Mouse (Mus musculus) bone marrow, adult 2 months (tissue): ENCODE measurements around the gene Smtnl1. TPM values are rescaled to one million over a fixed set of nuclear protein-coding genes. Genes with fewer than 3 reads are reported as not detected.

Experiments
- H3K27ac ChIP-seq: fragments of 200-500 bp; 2 replicates; pipeline ENCODE4 v1.5.1; 2012; ENCODE audit warnings: low read depth, mild to moderate bottlenecking, control low read depth, inconsistent platforms, low read length; ENCODE audit not compliant: control insufficient read depth, poor library complexity, insufficient read depth
- H3K4me1 ChIP-seq: fragments of 200-500 bp; 2 replicates; pipeline ENCODE4 v1.6.1; 2011; ENCODE audit warnings: low read length; ENCODE audit not compliant: control insufficient read depth, insufficient read depth
- H3K4me3 ChIP-seq: fragments of 200-500 bp; replicated peaks from 2 replicates; pipeline ENCODE3; 2011; ENCODE audit warnings: mild to moderate bottlenecking, low read depth, low read length, control low read depth; ENCODE audit not compliant: control insufficient read depth
- CTCF ChIP-seq: fragments of 200-500 bp; IDR thresholded peaks from 2 replicates; pipeline ENCODE4 v1.5.1; 2011; ENCODE audit warnings: low read length, control low read depth; ENCODE audit not compliant: control insufficient read depth, insufficient read depth
- POLR2A ChIP-seq: fragments of 200-500 bp; IDR thresholded peaks from 2 replicates; pipeline ENCODE4 v1.6.1; 2011; ENCODE audit warnings: low read depth, mild to moderate bottlenecking, control low read depth, low read length, borderline replicate concordance; ENCODE audit not compliant: control insufficient read depth
- WGBS: fragments of 180-500 bp; shearing (Covaris S2); methylation state at CpG from one replicate; pipeline ENCODE4 v1.1.7; 2018; 5-methylcytosine and 5-hydroxymethylcytosine counted together
- polyA plus RNA-seq: library from polyadenylated mRNA; stranded (reverse); fragments of >200 nt; gene quantifications from 2 replicates; pipeline ENCODE4 v1.2.4, GENCODE M21; 2011; ENCODE audit warnings: low replicate concordance; ENCODE audit not compliant: missing spikeins, insufficient read depth, insufficient read length

Gene Smtnl1
- polyA plus RNA-seq, 1 experiment = 0.85 TPM

DNA sequence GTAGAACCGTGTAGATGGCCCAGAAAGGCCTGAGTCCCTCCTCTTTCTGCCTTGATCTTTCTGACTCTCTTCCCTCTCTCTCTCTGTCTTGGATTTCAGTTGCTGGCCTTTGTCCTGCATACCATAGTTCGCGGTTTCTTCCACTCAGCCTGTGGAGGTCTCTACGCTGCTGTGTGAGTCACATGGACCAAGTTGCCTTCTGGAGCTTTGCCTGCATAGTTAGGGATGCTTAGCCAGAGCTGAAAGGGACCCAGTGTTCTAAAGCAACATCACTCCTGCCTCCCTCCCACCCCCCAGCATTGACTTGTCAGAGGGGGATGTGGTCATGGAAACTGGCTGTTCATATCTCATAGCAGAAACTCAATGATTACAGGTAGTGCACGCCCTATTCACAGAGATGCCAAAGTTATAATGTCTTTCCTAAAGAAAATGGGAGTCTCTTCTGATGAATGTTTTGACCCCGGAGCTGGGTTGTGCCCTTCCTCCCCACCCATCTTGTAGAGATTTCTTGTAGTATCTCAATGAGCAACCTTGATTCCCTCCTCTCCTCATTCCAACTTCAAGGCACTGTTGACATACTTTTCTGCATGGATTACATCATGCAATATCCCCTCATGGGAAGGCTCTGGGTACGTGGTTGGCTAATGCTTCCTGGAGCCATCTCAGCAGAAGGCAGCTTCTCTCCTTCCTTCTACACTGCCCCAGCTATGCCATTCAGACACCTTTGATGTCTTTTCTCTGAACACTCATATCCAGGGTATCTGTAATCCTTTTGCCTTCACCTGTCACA, 37.7 kb upstream of the Smtnl1 start:
- Histone ChIP-seq H3K4me1 (no peaks in the 10 kb centered on the region), H3K4me3 (no peak overlapping the region), H3K27ac (no peak overlapping the region)
- no peak for TF ChIP-seq POLR2A
- 85% methylated on average over 7 of the region's 7 CpGs for WGBS

- Histone ChIP-seq H3K4me1 (no peaks in the 10 kb centered on the region), H3K4me3 (no peak overlapping the region), H3K27ac (no peak overlapping the region)
- 94% methylated on average over 1 of the region's 1 CpGs for WGBS
- TF ChIP-seq POLR2A (no peak), CTCF (no peak)
Measured at GRCm38 (mm10) chr2:84858551-84858950, 36.1 kb upstream of the Smtnl1 start.

DNA sequence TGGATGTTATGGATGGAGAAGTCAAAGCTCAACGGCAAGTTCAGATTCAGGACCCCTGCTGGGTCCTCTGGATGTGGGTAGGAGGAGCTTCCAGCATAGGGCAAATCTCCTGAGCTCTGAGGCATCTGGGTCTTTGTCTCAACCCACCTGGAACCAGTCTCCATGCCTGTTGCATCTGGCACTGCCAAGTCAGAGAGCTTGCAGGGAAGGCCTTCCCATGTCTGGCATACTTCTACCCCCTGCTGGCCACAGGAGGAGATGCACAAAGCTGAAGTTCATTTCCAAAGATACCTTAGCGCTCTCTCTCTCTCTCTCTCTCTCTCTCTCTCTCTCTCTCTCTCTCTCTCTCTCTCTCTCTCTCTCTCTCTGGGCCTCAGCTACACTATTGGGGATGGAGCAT, 33.3 kb upstream of the Smtnl1 start:
- Histone ChIP-seq H3K4me1 (no peaks in the 10 kb centered on the region), H3K27ac (no peak overlapping the region), H3K4me3 (no peak overlapping the region)
- TF ChIP-seq CTCF (peak; percentile 83), POLR2A (no peak)
- WGBS = 73% methylated on average over 2 of the region's 2 CpGs

DNA sequence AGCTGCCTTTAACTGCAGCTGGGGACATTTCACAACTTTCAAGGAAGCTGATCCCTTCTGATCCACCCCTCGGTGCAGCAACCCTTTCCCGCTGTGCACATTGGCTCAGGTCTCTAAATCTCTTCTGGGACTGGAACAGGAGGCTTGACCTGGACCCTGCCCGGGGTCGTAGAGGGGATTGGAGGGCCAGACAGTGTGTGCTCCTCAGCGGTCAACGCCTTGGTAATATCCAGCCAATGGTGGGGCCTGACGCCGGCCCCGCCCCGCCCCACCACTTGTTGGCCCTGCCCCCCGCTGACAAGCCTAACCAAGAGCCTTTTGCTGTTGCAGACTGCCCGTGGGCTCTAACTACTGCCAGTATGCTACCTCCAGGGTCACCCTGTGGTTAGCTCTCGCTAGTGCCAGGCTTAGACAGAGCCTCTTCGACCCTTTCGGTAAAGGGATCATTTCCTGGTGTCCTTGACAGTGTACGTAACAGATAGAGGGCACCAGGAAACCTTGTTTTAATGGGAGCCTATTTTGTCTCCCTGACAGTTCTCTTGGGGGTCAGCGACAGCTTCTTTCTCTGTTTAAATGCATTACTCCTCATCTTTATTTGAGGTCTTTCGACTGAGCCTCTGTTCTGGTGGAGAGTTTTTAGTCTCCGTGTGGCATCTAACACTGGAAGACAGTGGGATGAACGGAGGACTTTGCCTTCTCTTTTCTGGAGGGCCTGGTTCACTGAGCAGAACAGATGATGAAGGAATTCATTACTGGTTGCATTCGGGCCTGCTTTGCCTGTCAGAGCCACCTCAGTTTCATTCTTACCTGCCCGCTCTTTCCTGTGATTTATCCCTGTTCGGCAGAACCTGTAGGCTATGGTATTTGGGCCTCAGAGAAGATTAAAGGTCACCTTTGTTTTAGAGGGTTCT, 28.9 kb upstream of the Smtnl1 start:
- no peak for TF ChIP-seq CTCF
- no peak for TF ChIP-seq POLR2A
- no peaks in the 10 kb centered on the region for H3K4me1 ChIP-seq
- H3K4me3 ChIP-seq = no peak overlapping the region
- 88% methylated on average over 23 of the region's 23 CpGs for WGBS
- no peak overlapping the region for H3K27ac ChIP-seq

- Histone ChIP-seq H3K4me1 (no peaks in the 10 kb centered on the region), H3K4me3 (no peak overlapping the region), H3K27ac (no peak overlapping the region)
- TF ChIP-seq POLR2A (no peak), CTCF (no peak)
- 84% methylated on average over 7 of the region's 7 CpGs for WGBS
Measured at GRCm38 (mm10) chr2:84850407-84851129, 28.1 kb upstream of the Smtnl1 start.

DNA sequence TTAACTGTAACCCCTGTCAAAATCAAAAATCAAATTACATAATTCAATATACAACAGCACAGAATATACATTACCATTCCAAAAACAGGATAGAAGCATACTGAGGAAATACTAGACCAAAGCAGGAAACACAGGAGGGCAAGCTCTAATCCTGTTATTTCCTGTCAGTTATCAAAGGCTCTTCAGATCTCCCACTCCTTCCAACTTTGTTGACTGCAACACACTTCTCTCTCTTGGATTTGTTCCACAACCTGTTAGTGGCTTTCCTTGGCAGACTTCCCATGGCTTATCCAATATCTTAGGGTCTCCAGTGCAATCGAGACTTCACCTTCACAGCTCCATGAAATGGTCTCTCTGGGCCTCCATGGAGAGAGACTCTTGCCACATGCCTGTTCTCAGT, 22.8 kb upstream of the Smtnl1 start:
- TF ChIP-seq POLR2A (no peak), CTCF (no peak)
- Histone ChIP-seq H3K27ac (no peak overlapping the region), H3K4me1 (no peaks in the 10 kb centered on the region), H3K4me3 (no peak overlapping the region)
- 15% methylated on average over 1 of the region's 1 CpGs for WGBS

GRCm38 (mm10) chr2:84843654-84844053, 21.2 kb upstream of the Smtnl1 start:
- Histone ChIP-seq H3K4me3 (peak overlapping the region; percentile 59), H3K4me1 (no peaks in the 10 kb centered on the region), H3K27ac (no peak overlapping the region)
- WGBS = 60% methylated on average over 6 of the region's 6 CpGs
- TF ChIP-seq CTCF (no peak), POLR2A (no peak)

GRCm38 (mm10) chr2:84841905-84842304, 19.5 kb upstream of the Smtnl1 start:
- TF ChIP-seq CTCF = no peak
- TF ChIP-seq POLR2A = peak; percentile 68; the same call in 1 of the 2 replicates
- Histone ChIP-seq H3K4me3 (peak overlapping the region; percentile 71), H3K4me1 (no peaks in the 10 kb centered on the region; the same call in 1 of the 2 replicates), H3K27ac (peak overlapping the region; percentile 66)
